Mouse (Mus musculus): Measurements from ENCODE around the gene Rflnb.

DNA sequence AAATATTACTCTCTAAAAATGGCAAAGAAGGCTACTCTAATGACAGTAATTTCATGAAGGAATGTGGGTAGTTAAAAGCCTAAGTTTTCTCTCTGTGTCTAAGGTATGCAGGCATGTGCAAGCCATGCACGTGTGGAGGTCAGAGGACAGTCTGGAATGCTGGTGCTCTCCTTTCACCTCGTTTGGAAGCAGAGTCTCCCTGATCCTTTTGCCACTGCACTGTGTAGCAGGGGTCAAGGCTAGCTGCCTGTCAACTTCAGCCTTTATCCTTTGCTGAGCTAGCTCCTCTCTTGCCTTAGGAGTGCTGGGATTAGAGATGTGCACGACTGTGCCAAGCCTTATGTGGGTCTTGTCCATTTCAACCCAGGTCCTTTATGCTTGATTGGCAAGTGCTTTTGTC lies 22.9 kb upstream of the Rflnb start:
- TF ChIP-seq CTCF (IDR thresholded peaks at IDR 0.05; ENCODE audit: extremely low read depth, insufficient read length, insufficient replicate concordance, low read depth, low read length), result no peak
- no peak for TF ChIP-seq POLR2A (IDR thresholded peaks at IDR 0.05; ENCODE audit: low read depth, low read length)

Data from small intestine, adult 2 months (tissue).